ENCODE assay signal across 18 mouse cellular contexts in the genomic region with DNA sequence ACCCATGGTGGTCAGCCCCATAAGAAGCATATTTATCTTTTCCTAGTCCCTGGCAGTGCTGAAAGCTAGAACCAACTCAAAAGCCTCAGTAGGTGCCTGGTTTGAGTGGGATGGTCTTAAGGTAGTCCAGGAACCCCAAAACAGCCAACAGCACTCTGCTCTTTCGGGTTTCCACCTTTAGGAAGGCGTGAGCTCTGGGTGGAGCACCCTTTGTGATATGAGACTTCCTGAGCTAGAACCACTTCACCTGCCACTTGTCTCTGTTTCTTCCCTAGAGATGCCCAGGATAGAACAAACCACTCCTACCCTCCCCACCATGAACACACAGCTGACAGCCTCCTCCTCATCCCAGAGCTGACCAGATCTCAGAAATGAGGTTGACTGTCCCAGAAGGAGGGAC. TPM values are rescaled to one million over a fixed set of nuclear protein-coding genes. Genes with fewer than 3 reads are reported as not detected.
DNase-seq lines count a peak whose midpoint lies in the region; ATAC-seq lines count a peak whose summit lies in the region.
"Had no signal": no experiment of that assay in that cellular context is flagged by ENCODE, and none has a peak within 500 bp of the region (broad histone marks: within the 10 kb centered on the region; RNA-seq: fewer than 3 reads in every experiment).

No protein-coding gene starts in this region.

- H3K4me1 ChIP-seq in limb, embryonic 12.5 days (replicated peaks), result peaks cover 7% of the 10 kb centered on the region; the same call in 1 of the 2 replicates
- peaks cover 4% of the 10 kb centered on the region; the same call in 1 of the 2 replicates for H3K4me1 ChIP-seq in limb, embryonic 10.5 days
- H3K4me1 ChIP-seq in intestine, embryonic 16.5 days (ENCODE audit: control insufficient read depth, insufficient read depth, low read length), result no peaks in the 10 kb centered on the region
- H3K4me1 ChIP-seq: embryonic facial prominence, embryonic 15.5 days; hindbrain, embryonic 15.5 days; limb, embryonic 15.5 days; lung, embryonic 15.5 days; stomach, embryonic 15.5 days had no signal

- WGBS in limb, embryonic 12.5 days, result 78% methylated on average over 2 of the region's 2 CpGs
- 80% methylated on average over 2 of the region's 2 CpGs for WGBS in limb, embryonic 10.5 days
- 82% methylated on average over 2 of the region's 2 CpGs for WGBS in intestine, embryonic 16.5 days

- DNase-seq in heart, adult 11 months, result peak; percentile 74
- DNase-seq in heart, postnatal 36 days, result no peak
- DNase-seq in limb, embryonic 10.5 days (ENCODE audit: low spot score), result no peak
- peak; percentile 64 for DNase-seq in T-cell, adult 2 months (ENCODE audit: low spot score)
- DNase-seq in naive thymus-derived CD4-positive, alpha-beta T cell, adult 2 months (ENCODE audit: low read depth), result peak; percentile 80
- no peak for DNase-seq in embryo, embryonic 11 days
- DNase-seq: adrenal gland, adult 8-10 months; cerebellum, adult 2 months; gastrocnemius, postnatal 36 days; kidney, adult 8-10 months; right cerebral cortex, postnatal 4 days had no signal

- peak overlapping the region; percentile 31; the same call in 1 of the 2 replicates for H3K27ac ChIP-seq in limb, embryonic 12.5 days
- H3K27ac ChIP-seq in limb, embryonic 10.5 days, result no peak overlapping the region
- no peak overlapping the region for H3K27ac ChIP-seq in intestine, embryonic 16.5 days (ENCODE audit: low read length)
- H3K27ac ChIP-seq: embryonic facial prominence, embryonic 15.5 days; hindbrain, embryonic 15.5 days; lung, embryonic 15.5 days; stomach, embryonic 15.5 days had no signal

- no peak overlapping the region for H3K4me2 ChIP-seq in limb, embryonic 12.5 days
- H3K4me2 ChIP-seq in intestine, embryonic 16.5 days (ENCODE audit: low read depth, low read length), result no peak overlapping the region
- H3K4me2 ChIP-seq: embryonic facial prominence, embryonic 15.5 days; hindbrain, embryonic 15.5 days; limb, embryonic 15.5 days; lung, embryonic 15.5 days; stomach, embryonic 15.5 days had no signal

- H3K27me3 ChIP-seq in limb, embryonic 12.5 days, result no peaks in the 10 kb centered on the region
- no peaks in the 10 kb centered on the region for H3K27me3 ChIP-seq in limb, embryonic 10.5 days (ENCODE audit: low read depth, poor library complexity, severe bottlenecking)
- H3K27me3 ChIP-seq in intestine, embryonic 16.5 days (replicated peaks; ENCODE audit: control insufficient read depth, insufficient read depth, low read length), result no peaks in the 10 kb centered on the region
- H3K27me3 ChIP-seq: embryonic facial prominence, embryonic 15.5 days; hindbrain, embryonic 15.5 days; limb, embryonic 15.5 days; lung, embryonic 15.5 days; stomach, embryonic 15.5 days had no signal

- H3K36me3 ChIP-seq in limb, embryonic 12.5 days, result peaks cover 11% of the 10 kb centered on the region
- peaks cover 15% of the 10 kb centered on the region for H3K36me3 ChIP-seq in limb, embryonic 10.5 days
- peaks cover under 1% of the 10 kb centered on the region; the same call in 1 of the 2 replicates for H3K36me3 ChIP-seq in intestine, embryonic 16.5 days (ENCODE audit: control insufficient read depth, insufficient read depth, low read length)

- H3K4me3 ChIP-seq in limb, embryonic 12.5 days (replicated peaks), result no peak overlapping the region
- H3K4me3 ChIP-seq in limb, embryonic 10.5 days, result no peak overlapping the region
- no peak overlapping the region for H3K4me3 ChIP-seq in intestine, embryonic 16.5 days (ENCODE audit: low read length)
- H3K4me3 ChIP-seq: embryonic facial prominence, embryonic 15.5 days; hindbrain, embryonic 15.5 days; limb, embryonic 15.5 days; lung, embryonic 15.5 days; stomach, embryonic 15.5 days had no signal

- H3K9me3 ChIP-seq in limb, embryonic 12.5 days, result no peaks in the 10 kb centered on the region
- no peaks in the 10 kb centered on the region for H3K9me3 ChIP-seq in limb, embryonic 10.5 days (replicated peaks)
- no peaks in the 10 kb centered on the region for H3K9me3 ChIP-seq in intestine, embryonic 16.5 days (ENCODE audit: control insufficient read depth, low read length)
- H3K9me3 ChIP-seq: embryonic facial prominence, embryonic 15.5 days; hindbrain, embryonic 15.5 days; limb, embryonic 15.5 days; lung, embryonic 15.5 days; stomach, embryonic 15.5 days had no signal

- no peak for ATAC-seq in limb, embryonic 12.5 days (ENCODE audit: insufficient number of reproducible peaks, insufficient read depth, low FRiP score, low TSS enrichment, low read depth)
- ATAC-seq in intestine, embryonic 16.5 days, result no peak

- no peak overlapping the region for H3K9ac ChIP-seq in limb, embryonic 12.5 days (replicated peaks)
- H3K9ac ChIP-seq in intestine, embryonic 16.5 days (ENCODE audit: low read depth, low read length), result no peak overlapping the region
- H3K9ac ChIP-seq: embryonic facial prominence, embryonic 15.5 days; hindbrain, embryonic 15.5 days; limb, embryonic 15.5 days; lung, embryonic 15.5 days; stomach, embryonic 15.5 days had no signal

- intact Hi-C loops in heart, postnatal 36 days (cut with DNase I), result no loop called here

RNA-seq across cellular contexts. Expression of gene Fam78a, which starts 27.3 kb away (rescaled TPM):
- 10 to 100 TPM; 14.3 to 15.8 TPM for total RNA-seq in heart, postnatal 36 days (2021)
- 4.0 and 4.4 TPM in 2 replicates for polyA plus RNA-seq in limb, embryonic 12.5 days (2016; fragmentation: Nextera tagmentation; extraction: Ambion mirVana)
- polyA plus RNA-seq in limb, embryonic 10.5 days (2016; fragmentation: Nextera tagmentation; extraction: Ambion mirVana), result 2.0 TPM in 2 replicates
- polyA plus RNA-seq in intestine, embryonic 16.5 days (2015; fragmentation: Nextera tagmentation; extraction: Ambion mirVana), result 2.1 and 2.2 TPM in 2 replicates

RNA-seq across cellular contexts. Expression of gene Plpp7, which starts 38.0 kb away (rescaled TPM):
- total RNA-seq in heart, postnatal 36 days (2021), result 10 to 100 TPM; 24.7 to 32.1 TPM
- polyA plus RNA-seq in limb, embryonic 12.5 days (2016; fragmentation: Nextera tagmentation; extraction: Ambion mirVana), result 5.0 and 5.7 TPM in 2 replicates
- polyA plus RNA-seq in limb, embryonic 10.5 days (2016; fragmentation: Nextera tagmentation; extraction: Ambion mirVana), result 2.8 and 3.8 TPM in 2 replicates
- polyA plus RNA-seq in intestine, embryonic 16.5 days (2015; fragmentation: Nextera tagmentation; extraction: Ambion mirVana), result 4.0 and 5.0 TPM in 2 replicates

Comparison
In these comparisons a context has a peak if more than half of its experiments do, and no peak if none do; other contexts are left out.
1. DNase-seq: peak in heart, adult 11 months (single experiment), T-cell, adult 2 months (single experiment) and naive thymus-derived CD4-positive, alpha-beta T cell, adult 2 months (single experiment); none in heart, postnatal 36 days (0 of 2), limb, embryonic 10.5 days (single experiment) and embryo, embryonic 11 days (single experiment).